Mouse (Mus musculus) cerebellum, adult 9-11 months (tissue): ENCODE results near the gene Gm3893.
"Not testable (repeated sequence)": the region's sequence is repeated elsewhere in the genome, so short reads cannot be mapped to it uniquely, and the experiment has no call there.

ENCODE experiments used
- DNase-seq: peaks from one replicate; pipeline ENCODE4 v3.0.0; 2022

Gene Gm3893

GRCm38 (mm10) chr4:42090907-42091306, at the start of gene Gm3893:
Gene Gm3893, plus strand, starts transcription at chr4:42091207.
- DNase-seq = not testable (repeated sequence)

GRCm38 (mm10) chr4:42114517-42114916, 23.5 kb downstream of the Gm3893 start, which contains the start of gene Gm13304:
Gene Gm13304, plus strand, starts transcription at chr4:42114817.
- DNase-seq = not testable (repeated sequence)
